Mouse (Mus musculus): ENCODE measurements around the gene Pdzrn3.

- TF ChIP-seq POLR2AphosphoS2 (IDR thresholded peaks at IDR 0.05; ENCODE audit: insufficient read length, low read depth): no peak
- no peak for TF ChIP-seq MAX (IDR thresholded peaks at IDR 0.05; ENCODE audit: low read depth)
- TF ChIP-seq TCF12 (IDR thresholded peaks at IDR 0.05; ENCODE audit: insufficient read depth, poor library complexity, severe bottlenecking): no peak
- TF ChIP-seq MYOG (IDR thresholded peaks at IDR 0.05; ENCODE audit: control insufficient read depth in 1 of 3, insufficient read depth in 1 of 3, insufficient read length in 2 of 3, low read depth in 2 of 3): no peak
Observed at GRCm38 (mm10) chr6:101362268-101362667, 15.4 kb downstream of the Pdzrn3 start.
